Mouse (Mus musculus) kidney, postnatal 0 days (tissue): ENCODE measurements at regions not wholly inside any gene's neighbourhood (a gene's known extent, or its start where the extent isn't known, plus 50 kb on each side); places are given as distances from the start of the nearest gene placed in this dataset.

Source experiments
- ATAC-seq: fragments of 200-750 bp; cut with Nextera tagmentation; replicated peaks from 2 replicates; pipeline ENCODE4 v1.8.0; 2017; ENCODE audit warnings: low read depth, moderate number of reproducible peaks, moderate TSS enrichment, moderate library complexity; ENCODE audit not compliant: low FRiP score
- DNase-seq: peaks from one replicate; pipeline ENCODE4 v3.0.0-alpha.2; 2016; ENCODE audit warnings: low spot score
- H3K27ac ChIP-seq: fragments of 300-500 bp; sonication (generic); 2 replicates; pipeline ENCODE4 v1.5.1; 2014; ENCODE audit warnings: mild to moderate bottlenecking
- H3K27me3 ChIP-seq: fragments of 300-500 bp; sonication (generic); 2 replicates; pipeline ENCODE4 v1.6.1; 2014; ENCODE audit warnings: low read length, mixed read lengths; ENCODE audit not compliant: insufficient read depth
- H3K36me3 ChIP-seq: fragments of 300-500 bp; sonication (generic); 2 replicates; pipeline ENCODE4 v1.6.1; 2014; ENCODE audit warnings: low read length, mixed read lengths; ENCODE audit not compliant: insufficient read depth
- H3K4me1 ChIP-seq: fragments of 300-500 bp; sonication (generic); replicated peaks from 2 replicates; pipeline ENCODE4 v1.6.1; 2014; ENCODE audit warnings: antibody characterized with exemption, low read length, mixed read lengths; ENCODE audit not compliant: insufficient read depth
- H3K4me2 ChIP-seq: fragments of 300-500 bp; sonication (generic); 2 replicates; pipeline ENCODE4 v1.6.1; 2014; ENCODE audit warnings: mild to moderate bottlenecking, low read length, moderate library complexity, mixed read lengths
- H3K4me3 ChIP-seq: fragments of 300-500 bp; sonication (generic); replicated peaks from 2 replicates; pipeline ENCODE4 v1.5.1; 2014; ENCODE audit warnings: low read depth, low read length
- H3K9ac ChIP-seq: fragments of 300-500 bp; sonication (generic); 2 replicates; pipeline ENCODE4 v1.6.1; 2014; ENCODE audit warnings: low read depth, low read length
- H3K9me3 ChIP-seq: fragments of 300-500 bp; sonication (generic); replicated peaks from 2 replicates; pipeline ENCODE4 v1.6.1; 2016; ENCODE audit warnings: low read length, inconsistent platforms, mixed read lengths
- CTCF ChIP-seq: IDR thresholded peaks from 2 replicates; pipeline ENCODE4 v1.5.1; 2016; ENCODE audit warnings: antibody characterized with exemption, low read depth, mild to moderate bottlenecking, moderate library complexity
- WGBS: fragments of 180-500 bp; shearing (Covaris S2); extraction: QIAGEN DNeasy Blood & Tissue Kit; methylation state at CpG from one replicate; pipeline ENCODE4 v1.1.7; 2014; 5-methylcytosine and 5-hydroxymethylcytosine counted together

GRCm38 (mm10) chr8:30735338-30735737 lies 2693.2 kb upstream of the 5930422O12Rik start:
- Histone ChIP-seq H3K27me3 (no peaks in the 10 kb centered on the region), H3K9ac (no peak overlapping the region), H3K4me3 (no peak overlapping the region), H3K4me2 (peak overlapping the region; percentile 4; the same call in 1 of the 2 replicates), H3K36me3 (no peaks in the 10 kb centered on the region), H3K9me3 (no peaks in the 10 kb centered on the region), H3K27ac (no peak overlapping the region), H3K4me1 (no peaks in the 10 kb centered on the region)
- DNase-seq (peak; percentile 14), ATAC-seq (0 out of 2 replicates have a peak, but pooled peaks have one; percentile 11)
- TF ChIP-seq CTCF = no peak
- 19% methylated on average over 5 of the region's 5 CpGs for WGBS

DNA sequence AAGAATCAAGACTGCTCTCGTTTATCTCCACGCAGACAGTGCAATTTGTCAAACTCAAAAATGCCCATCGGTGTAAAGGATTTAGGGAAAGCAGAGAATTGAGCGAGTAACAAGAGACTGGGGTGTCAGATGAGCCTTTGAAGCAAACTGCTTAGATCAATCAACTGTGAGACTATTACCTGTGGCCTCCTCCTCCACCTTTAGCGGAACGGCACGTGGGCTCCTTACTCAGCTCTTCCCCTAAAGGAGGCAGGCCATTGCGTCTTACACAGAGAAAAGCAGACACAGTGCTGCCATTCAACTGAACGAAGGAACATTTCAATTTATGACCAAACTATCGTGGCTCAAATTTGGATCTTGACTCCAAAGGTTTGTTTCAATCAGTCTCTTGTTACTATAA lies 2692.8 kb upstream of the 5930422O12Rik start:
- ATAC-seq (no peak; the same call in 1 of the 2 replicates), DNase-seq (peak; percentile 10)
- H3K4me3 ChIP-seq = no peak overlapping the region
- H3K4me2 ChIP-seq = peak overlapping the region; percentile 4; the same call in 1 of the 2 replicates
- H3K27me3 ChIP-seq = no peaks in the 10 kb centered on the region
- WGBS = 26% methylated on average over 10 of the region's 10 CpGs
- no peaks in the 10 kb centered on the region for H3K36me3 ChIP-seq
- H3K9ac ChIP-seq = no peak overlapping the region
- no peak overlapping the region for H3K27ac ChIP-seq
- no peaks in the 10 kb centered on the region for H3K4me1 ChIP-seq
- H3K9me3 ChIP-seq = no peaks in the 10 kb centered on the region
- TF ChIP-seq CTCF = no peak

GRCm38 (mm10) chr8:30746874-30747273 lies 2681.6 kb upstream of the 5930422O12Rik start:
- H3K27me3 ChIP-seq = no peaks in the 10 kb centered on the region
- no peak overlapping the region for H3K27ac ChIP-seq
- no peak overlapping the region for H3K9ac ChIP-seq
- whole genome bisulfite sequencing = 75% methylated on average over 3 of the region's 3 CpGs
- H3K4me3 ChIP-seq = no peak overlapping the region
- H3K9me3 ChIP-seq = no peaks in the 10 kb centered on the region
- DNase-seq = no peak
- no peaks in the 10 kb centered on the region for H3K4me1 ChIP-seq
- H3K36me3 ChIP-seq = no peaks in the 10 kb centered on the region
- no peak for TF ChIP-seq CTCF
- no peak for ATAC-seq
- no peak overlapping the region for H3K4me2 ChIP-seq
